Mouse (Mus musculus) liver, embryonic 14.5 days (tissue): ENCODE data around the gene Tnfsf9.

Experiments used
- CTCF ChIP-seq: IDR thresholded peaks from 2 replicates; pipeline ENCODE4 v1.5.1; 2016; ENCODE audit warnings: antibody characterized with exemption, low read depth, control low read depth
- EP300 ChIP-seq: IDR thresholded peaks from 2 replicates; pipeline ENCODE4 v1.6.1; 2016; ENCODE audit warnings: antibody characterized with exemption, low read depth

- TF ChIP-seq EP300 (no peak), CTCF (no peak)
Observed at GRCm38 (mm10) chr17:57058891-57059485, 46.1 kb upstream of the Tnfsf9 start, which contains the start of gene Crb3.
